Comparison of ENCODE assay signal across 8 mouse cellular contexts in the genomic region with DNA sequence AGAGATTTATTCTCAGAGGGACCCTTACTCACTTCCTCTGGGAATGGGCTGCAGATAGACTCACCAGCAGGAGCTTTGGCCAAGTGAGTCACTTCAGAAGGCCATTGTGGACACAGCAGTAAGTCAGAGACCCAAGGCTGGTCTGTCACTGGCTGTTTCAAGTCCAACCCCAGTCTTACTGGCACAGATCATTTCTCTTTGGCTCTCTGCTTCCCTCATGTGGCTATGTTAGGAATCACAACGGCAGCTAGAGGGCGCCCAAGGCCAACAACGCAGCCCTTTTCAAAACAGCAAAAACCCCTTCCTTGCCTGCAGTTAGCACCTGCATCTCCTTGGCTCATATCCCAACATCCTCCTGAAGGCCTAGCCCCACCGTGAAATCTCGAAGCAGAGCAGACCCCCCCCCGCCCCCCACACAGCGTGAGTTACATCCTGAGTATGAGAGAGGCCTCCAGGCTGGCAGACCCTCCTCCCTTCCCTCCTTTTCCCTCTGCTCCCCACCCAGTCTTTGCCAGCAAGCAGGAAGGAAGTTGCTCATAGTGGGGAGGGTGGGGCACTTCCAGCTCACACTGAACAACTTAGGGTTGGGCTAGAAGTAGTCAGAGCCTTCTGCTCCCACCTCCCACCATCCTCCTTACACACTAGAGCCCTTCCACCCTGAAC. TPM values are rescaled to one million over a fixed set of nuclear protein-coding genes. Genes with fewer than 3 reads are reported as not detected.
DNase-seq lines count a peak whose midpoint lies in the region; ATAC-seq and TF ChIP-seq lines count a peak whose summit lies in the region.

No protein-coding gene starts in this region.

- TF ChIP-seq CTCF in G1E (IDR thresholded peaks at IDR 0.05; ENCODE audit: low read depth, low read length): peak; percentile 95

- H3K9ac ChIP-seq in lung, embryonic 15.5 days: no peak overlapping the region

- peaks cover 56% of the 10 kb centered on the region for H3K27me3 ChIP-seq in G1E (ENCODE audit: insufficient read depth, low read length)
- H3K27me3 ChIP-seq in lung, embryonic 15.5 days: peaks cover 6% of the 10 kb centered on the region; the same call in 1 of the 2 replicates

- H3K9me3 ChIP-seq in G1E (replicated peaks): no peaks in the 10 kb centered on the region
- no peaks in the 10 kb centered on the region for H3K9me3 ChIP-seq in lung, embryonic 15.5 days

- H3K4me3 ChIP-seq in G1E (ENCODE audit: low read depth, low read length): no peak overlapping the region
- no peak overlapping the region for H3K4me3 ChIP-seq in lung, embryonic 15.5 days

- ATAC-seq in G1E (ENCODE audit: extremely low read depth, insufficient number of reproducible peaks, low FRiP score, poor library complexity, severe bottlenecking): no peak
- peak; percentile 67 to 79 for ATAC-seq in hematopoietic stem cell, adult 5-6 weeks (replicated peaks in 1 of 2; ENCODE audit: insufficient read depth in 1 of 2, low FRiP score in 2 of 2, low TSS enrichment in 1 of 2, low read depth in 1 of 2, poor library complexity in 2 of 2, severe bottlenecking in 2 of 2)
- ATAC-seq in lung, embryonic 15.5 days (ENCODE audit: borderline replicate concordance, extremely low read depth, low FRiP score, low TSS enrichment): peak; percentile 66; the same call in 1 of the 2 replicates

- 0% methylated on average over 7 of the region's 7 CpGs for WGBS in lung, embryonic 15.5 days

- H3K27ac ChIP-seq in lung, embryonic 15.5 days: no peak overlapping the region

- no peaks in the 10 kb centered on the region for H3K36me3 ChIP-seq in G1E (replicated peaks)
- H3K36me3 ChIP-seq in lung, embryonic 15.5 days: no peaks in the 10 kb centered on the region

- no peak overlapping the region for H3K4me2 ChIP-seq in lung, embryonic 15.5 days

- H3K4me1 ChIP-seq in G1E (ENCODE audit: insufficient read depth, low read depth, low read length): peaks cover 7% of the 10 kb centered on the region
- no peaks in the 10 kb centered on the region; the same call in 1 of the 2 replicates for H3K4me1 ChIP-seq in lung, embryonic 15.5 days

- DNase-seq in G1E (ENCODE audit: low spot score): peak; percentile 57
- DNase-seq in cerebellum, adult 11-12 months: peak; percentile 77
- DNase-seq in forelimb bud, embryonic 11.5 days (ENCODE audit: low read depth, low spot score): peak; percentile 87
- peak; percentile 65 to 84 for DNase-seq in layer of hippocampus, adult 8-10 months (ENCODE audit: low spot score in 2 of 2)
- peak; percentile 76 for DNase-seq in ovary, postnatal 36 days (ENCODE audit: low spot score)
- peak; percentile 89 for DNase-seq in thymus, postnatal 14 days

RNA-seq across cellular contexts. Expression of gene Nos3, which starts 3.7 kb away (rescaled TPM):
- total RNA-seq in G1E (2014; fragmentation: Nextera tagmentation) (0.23 and 0.58 TPM in 2 replicates), G1E (2017) (0.17 and 0.22 TPM in 2 replicates)
- polyA plus RNA-seq in G1E (2012): 0.07 and 0.09 TPM in 2 replicates
- total RNA-seq in hematopoietic stem cell, adult 5-6 weeks (2017): not detected in 2 replicates
- 1 to 10 TPM; 6.6 to 9.0 (median 7.6) TPM for total RNA-seq in layer of hippocampus, adult 8-10 months (2022)
- 17.1 and 18.8 TPM in 2 replicates for polyA plus RNA-seq in lung, embryonic 15.5 days (2015; fragmentation: Nextera tagmentation; extraction: Ambion mirVana)

RNA-seq across cellular contexts. Expression of gene Kcnh2, which starts 9.5 kb away (rescaled TPM):
- 3.3 and 6.8 TPM in 2 replicates for total RNA-seq in G1E (2014; fragmentation: Nextera tagmentation)
- 1.0 and 1.3 TPM in 2 replicates for total RNA-seq in G1E (2017)
- 12.6 and 15.1 TPM in 2 replicates for polyA plus RNA-seq in G1E (2012)
- total RNA-seq in hematopoietic stem cell, adult 5-6 weeks (2017): 2.6 and 4.8 TPM in 2 replicates
- 10 to 100 TPM; 20.4 to 26.8 (median 21.9) TPM for total RNA-seq in layer of hippocampus, adult 8-10 months (2022)
- 6.0 and 7.0 TPM in 2 replicates for polyA plus RNA-seq in lung, embryonic 15.5 days (2015; fragmentation: Nextera tagmentation; extraction: Ambion mirVana)

RNA-seq across cellular contexts. Expression of gene Atg9b, which starts 31.0 kb away (rescaled TPM):
- total RNA-seq in G1E (2014; fragmentation: Nextera tagmentation): not detected in 2 replicates
- 0.06 and 0.11 TPM in 2 replicates for total RNA-seq in G1E (2017)
- 0.15 TPM in 2 replicates for polyA plus RNA-seq in G1E (2012)
- total RNA-seq in hematopoietic stem cell, adult 5-6 weeks (2017): 3.8 and 5.6 TPM in 2 replicates
- 1 to 10 TPM; 3.0 to 5.2 (median 4.0) TPM for total RNA-seq in layer of hippocampus, adult 8-10 months (2022)
- 0.64 and 0.77 TPM in 2 replicates for polyA plus RNA-seq in lung, embryonic 15.5 days (2015; fragmentation: Nextera tagmentation; extraction: Ambion mirVana)

RNA-seq across cellular contexts. Expression of gene Abcb8, which starts 32.5 kb away (rescaled TPM):
- 13.5 and 17.7 TPM in 2 replicates for total RNA-seq in G1E (2014; fragmentation: Nextera tagmentation)
- total RNA-seq in G1E (2017): 15.4 and 20.4 TPM in 2 replicates
- polyA plus RNA-seq in G1E (2012): 43.6 and 44.0 TPM in 2 replicates
- 8.6 and 19.1 TPM in 2 replicates for total RNA-seq in hematopoietic stem cell, adult 5-6 weeks (2017)
- 10 to 100 TPM; 51.9 to 59.2 (median 56.8) TPM for total RNA-seq in layer of hippocampus, adult 8-10 months (2022)
- polyA plus RNA-seq in lung, embryonic 15.5 days (2015; fragmentation: Nextera tagmentation; extraction: Ambion mirVana): 44.7 and 49.6 TPM in 2 replicates

RNA-seq across cellular contexts. Expression of gene Asic3, which starts 52.3 kb away (rescaled TPM):
- not detected in 2 replicates for total RNA-seq in G1E (2014; fragmentation: Nextera tagmentation)
- 0.05 TPM in 1 of 2 replicates, not detected in the other for total RNA-seq in G1E (2017)
- polyA plus RNA-seq in G1E (2012): 0.06 TPM in 1 of 2 replicates, not detected in the other
- 0.19 TPM in 1 of 2 replicates, not detected in the other for total RNA-seq in hematopoietic stem cell, adult 5-6 weeks (2017)
- under 1 TPM in 3 of 4 experiments, not detected in 1; 0.43 to 0.48 (median 0.45) TPM for total RNA-seq in layer of hippocampus, adult 8-10 months (2022)
- 0.16 TPM in 2 replicates for polyA plus RNA-seq in lung, embryonic 15.5 days (2015; fragmentation: Nextera tagmentation; extraction: Ambion mirVana)
